In the genomic region with DNA sequence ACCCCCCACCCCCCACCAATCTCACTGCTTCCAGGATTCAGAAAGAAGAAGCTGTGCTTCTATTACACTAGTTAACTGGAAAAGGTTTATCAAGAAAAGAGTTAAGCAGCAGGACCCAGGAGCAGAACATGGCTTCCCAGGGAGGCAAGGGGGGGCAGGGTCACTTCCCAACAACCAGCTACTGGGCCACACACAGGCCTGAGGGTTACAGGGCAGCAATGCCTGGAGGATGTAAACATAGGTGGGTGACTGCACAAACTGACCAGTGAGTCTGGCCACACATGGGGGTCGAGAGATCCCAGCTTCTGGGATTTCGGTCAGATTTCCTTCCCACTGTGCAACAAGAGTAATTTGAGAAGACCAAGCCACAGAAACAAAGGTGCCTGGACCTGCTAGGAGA, we compare ENCODE assay signal across 39 mouse cellular contexts. TPM values are rescaled to one million over a fixed set of nuclear protein-coding genes. Genes with fewer than 3 reads are reported as not detected.
"Had no signal": no experiment of that assay in that cellular context is flagged by ENCODE, and none has a peak within 500 bp of the region (broad histone marks: within the 10 kb centered on the region; RNA-seq: fewer than 3 reads in every experiment).

No protein-coding gene starts in this region.

- DNase-seq: heart, postnatal 10 days; heart, postnatal 14 days; heart, postnatal 36 days; heart, postnatal 4 days; kidney, adult 11 months; kidney, adult 18-20 months; kidney, adult 2 months; kidney, adult 8-10 months; kidney, adult 9 months; kidney, postnatal 10 days; kidney, postnatal 14 days; kidney, postnatal 25 days; kidney, postnatal 36 days; kidney, postnatal 4 days; layer of hippocampus, adult 9-11 months; layer of hippocampus, postnatal 36 days had no signal

- H3K4me3 ChIP-seq: heart, embryonic 12.5 days; heart, embryonic 13.5 days; heart, embryonic 15.5 days; hindbrain, embryonic 10.5 days; hindbrain, embryonic 12.5 days; hindbrain, embryonic 13.5 days; hindbrain, embryonic 15.5 days; intestine, embryonic 15.5 days; kidney, embryonic 15.5 days; layer of hippocampus, adult 2 months; left cerebral cortex, adult 2 months had no signal

- H3K9ac ChIP-seq: heart, embryonic 12.5 days; heart, embryonic 13.5 days; heart, embryonic 15.5 days; hindbrain, embryonic 12.5 days; hindbrain, embryonic 13.5 days; hindbrain, embryonic 14.5 days; hindbrain, embryonic 15.5 days; intestine, embryonic 15.5 days; kidney, embryonic 15.5 days had no signal

- H3K27ac ChIP-seq: heart, embryonic 13.5 days; heart, embryonic 15.5 days; hindbrain, embryonic 10.5 days; hindbrain, embryonic 12.5 days; hindbrain, embryonic 13.5 days; hindbrain, embryonic 14.5 days; hindbrain, embryonic 15.5 days; hindbrain, postnatal 0 days; intestine, embryonic 15.5 days; kidney, embryonic 15.5 days; kidney, postnatal 0 days; layer of hippocampus, adult 2 months; left cerebral cortex, adult 2 months had no signal

- H3K27me3 ChIP-seq: heart, embryonic 12.5 days; heart, embryonic 13.5 days; heart, embryonic 15.5 days; hindbrain, embryonic 12.5 days; hindbrain, embryonic 13.5 days; hindbrain, embryonic 15.5 days; intestine, embryonic 15.5 days; kidney, embryonic 15.5 days had no signal

- H3K4me1 ChIP-seq: heart, embryonic 12.5 days; heart, embryonic 15.5 days; hindbrain, embryonic 10.5 days; hindbrain, embryonic 12.5 days; hindbrain, embryonic 13.5 days; hindbrain, embryonic 15.5 days; intestine, embryonic 15.5 days; kidney, embryonic 15.5 days had no signal

- H3K36me3 ChIP-seq: hindbrain, embryonic 15.5 days had no signal

RNA-seq across cellular contexts. Expression of gene Cspg4, which starts 52.3 kb away (rescaled TPM):
- total RNA-seq: hematopoietic stem cell, adult 5-6 weeks had no signal
- polyA plus RNA-seq: inflammation-experienced regulatory T-cells, adult 6 months had no signal

RNA-seq across cellular contexts. Expression of gene Odf3l1, which starts 52.7 kb away (rescaled TPM):
- total RNA-seq: heart, postnatal 14 days; heart, postnatal 25 days; heart, postnatal 36 days; hematopoietic stem cell, adult 5-6 weeks; layer of hippocampus, adult 18-20 months; layer of hippocampus, adult 2 months; layer of hippocampus, adult 8-10 months; layer of hippocampus, postnatal 14 days; layer of hippocampus, postnatal 25 days; layer of hippocampus, postnatal 36 days; left cerebral cortex, adult 18-20 months; left cerebral cortex, adult 2 months had no signal
- polyA plus RNA-seq: hindbrain, embryonic 13.5 days; hindbrain, embryonic 14.5 days; hindbrain, embryonic 16.5 days; inflammation-experienced regulatory T-cells, adult 6 months had no signal
